Mouse (Mus musculus) thymus, postnatal 14 days (tissue): Measurements from ENCODE around the gene Mbd6.

ENCODE experiments used
- DNase-seq: peaks from one replicate; pipeline ENCODE4 v3.0.0; 2021

Gene Mbd6

DNA sequence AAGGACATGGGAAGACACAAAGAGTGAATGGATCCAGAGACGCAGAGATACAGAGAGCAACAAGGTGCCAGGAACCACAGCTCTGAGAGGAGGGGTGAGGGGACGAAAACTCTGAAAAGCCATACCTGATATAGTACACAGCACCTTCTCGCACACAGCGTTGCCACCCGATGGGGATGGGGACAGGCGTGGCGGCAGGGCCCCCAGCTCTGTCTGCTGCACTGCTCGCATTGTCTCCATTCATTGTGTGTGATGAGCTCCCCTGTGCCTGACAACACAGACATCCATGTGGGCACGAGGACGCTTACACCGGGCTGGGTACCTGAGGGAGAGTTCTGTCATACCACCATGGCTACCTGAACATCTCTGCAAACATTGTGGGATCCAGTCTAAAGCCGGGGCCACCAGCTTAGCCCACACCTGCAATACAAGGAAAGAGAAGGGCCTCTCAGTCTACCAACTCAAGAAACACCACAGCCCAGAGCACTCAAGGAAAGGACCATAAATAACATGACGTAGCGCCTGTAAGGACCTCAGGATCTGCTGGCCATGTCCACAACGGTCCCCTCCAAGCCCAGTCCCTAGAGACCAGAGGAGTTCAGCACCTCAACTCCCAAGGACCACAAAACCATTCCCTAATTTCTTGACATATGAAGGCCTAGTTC, 1.4 kb downstream of the Mbd6 start:
- DNase-seq: no peak

DNA sequence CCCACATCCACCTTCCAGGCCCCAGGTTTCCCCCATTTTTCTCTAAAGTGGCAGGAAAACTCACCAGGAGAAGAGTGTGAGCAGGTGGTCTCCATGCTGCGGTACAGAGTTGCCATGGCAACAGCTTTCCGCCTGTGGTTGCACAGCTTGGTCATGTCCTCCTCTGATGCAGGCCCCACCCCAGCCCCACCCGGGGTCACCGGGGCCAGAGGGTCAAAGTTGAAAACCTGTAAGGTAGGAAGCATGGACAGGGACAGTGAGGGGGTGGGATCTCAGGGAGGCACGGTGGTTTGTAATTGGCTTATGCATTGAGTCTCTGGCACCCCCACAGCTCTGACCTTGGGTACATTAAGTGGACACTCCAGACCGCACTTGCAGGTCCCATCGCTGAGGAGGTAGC, 2.1 kb downstream of the Mbd6 start:
- DNase-seq: no peak

DNA sequence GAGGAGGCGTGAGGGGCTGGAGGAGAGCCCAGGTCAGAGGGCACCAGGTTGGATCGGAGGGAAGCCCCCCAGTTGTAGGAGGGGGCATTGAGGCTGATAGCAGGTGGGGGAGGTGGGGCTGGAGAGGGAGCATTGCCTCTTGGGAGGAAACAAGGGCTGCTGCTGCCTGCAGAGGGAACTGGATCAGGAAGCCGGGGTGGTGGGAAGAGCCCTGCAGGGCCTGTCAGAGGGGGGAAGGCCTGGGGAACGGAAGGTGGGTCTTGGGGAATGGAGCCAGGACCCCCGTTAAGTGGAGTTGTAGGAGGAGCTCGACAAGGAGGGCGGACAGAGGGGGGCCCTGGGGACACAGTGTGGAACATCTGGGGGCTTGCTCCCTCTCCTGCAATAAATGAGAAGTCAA, 2.6 kb downstream of the Mbd6 start:
- DNase-seq: no peak

DNA sequence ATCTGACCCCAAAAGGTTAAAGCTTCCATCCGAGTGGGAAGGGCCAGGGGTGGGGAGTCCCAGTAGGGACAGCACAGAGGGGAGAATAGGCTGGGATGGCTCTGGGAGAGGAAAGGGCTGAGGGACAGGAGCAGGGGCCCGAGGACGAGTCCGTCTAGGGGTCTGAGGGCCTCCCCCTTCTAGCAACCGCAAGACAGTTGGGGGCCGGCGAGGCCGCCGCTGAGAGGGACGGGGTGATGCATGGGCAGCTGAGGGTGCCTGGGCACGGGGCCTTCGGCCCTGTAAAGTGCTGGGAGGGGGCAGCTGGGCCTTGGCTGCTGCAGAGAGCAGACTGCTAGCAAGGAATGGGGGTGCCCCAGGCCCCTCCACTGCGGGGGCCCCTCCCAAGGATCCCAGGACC, 3.2 kb downstream of the Mbd6 start:
- no peak for DNase-seq

DNA sequence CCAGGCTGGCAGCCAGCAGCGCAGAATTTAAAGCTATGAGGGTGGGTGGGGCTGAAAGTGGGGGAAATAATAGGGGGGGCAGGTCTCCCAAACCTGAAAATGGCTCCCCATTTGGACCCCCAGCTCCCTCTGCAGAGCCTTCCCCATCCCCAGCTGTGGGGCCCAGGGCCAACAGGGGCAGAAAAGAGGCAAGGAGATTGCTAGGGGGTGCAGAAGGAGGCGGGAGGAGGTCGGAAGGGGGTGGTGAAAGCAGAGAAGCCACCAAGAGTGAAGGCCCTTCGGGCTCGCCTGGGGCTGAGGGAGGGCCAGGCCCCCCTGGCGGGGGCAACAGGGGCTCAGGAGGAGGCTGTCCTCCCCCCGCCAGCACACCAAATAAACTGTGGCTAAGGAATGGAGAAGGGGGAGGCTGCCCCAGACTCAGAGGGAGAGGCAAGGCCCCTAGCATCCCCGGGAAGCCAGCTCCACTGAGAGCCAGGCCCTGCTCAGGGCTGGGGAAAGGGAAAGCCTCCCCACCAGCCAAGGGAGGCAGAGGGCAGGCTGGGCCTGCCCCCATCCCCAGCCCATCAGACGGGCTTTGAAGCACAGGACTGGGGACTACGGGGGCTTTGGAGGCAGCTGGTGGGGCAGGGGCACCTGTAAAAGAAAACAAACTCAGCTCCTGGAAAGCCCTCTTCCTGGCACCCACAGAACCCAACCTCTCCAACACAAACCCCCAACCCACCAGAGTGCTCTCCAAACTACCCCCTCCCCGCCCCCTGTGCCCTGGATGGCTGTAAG, 3.9 kb downstream of the Mbd6 start:
- DNase-seq: no peak

DNA sequence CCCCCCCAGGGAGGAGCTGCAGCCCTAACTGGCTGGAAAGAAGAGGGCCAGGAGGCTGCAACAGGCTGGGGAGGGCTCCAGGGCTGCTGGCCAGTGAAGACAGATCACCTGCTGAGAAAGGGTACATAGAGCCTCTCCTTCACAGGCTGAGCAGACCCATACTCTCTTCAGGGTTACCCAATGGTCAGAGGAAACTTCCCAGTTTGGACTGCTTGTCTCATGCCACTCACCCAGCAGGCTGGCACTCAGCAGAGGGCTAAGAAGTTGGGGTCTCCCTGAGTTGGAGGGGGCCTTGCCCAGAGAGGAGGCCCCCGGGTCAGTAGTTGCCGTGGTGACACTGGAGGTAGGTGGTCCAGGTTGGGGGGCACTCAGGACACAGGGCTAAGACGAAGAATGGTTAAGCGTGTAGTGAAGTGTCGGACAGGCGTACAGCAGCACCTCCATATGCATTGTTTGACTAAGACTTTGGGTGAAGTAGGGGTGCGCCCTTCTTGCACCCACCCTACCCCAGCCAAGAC, 4.7 kb downstream of the Mbd6 start:
- DNase-seq: no peak

DNA sequence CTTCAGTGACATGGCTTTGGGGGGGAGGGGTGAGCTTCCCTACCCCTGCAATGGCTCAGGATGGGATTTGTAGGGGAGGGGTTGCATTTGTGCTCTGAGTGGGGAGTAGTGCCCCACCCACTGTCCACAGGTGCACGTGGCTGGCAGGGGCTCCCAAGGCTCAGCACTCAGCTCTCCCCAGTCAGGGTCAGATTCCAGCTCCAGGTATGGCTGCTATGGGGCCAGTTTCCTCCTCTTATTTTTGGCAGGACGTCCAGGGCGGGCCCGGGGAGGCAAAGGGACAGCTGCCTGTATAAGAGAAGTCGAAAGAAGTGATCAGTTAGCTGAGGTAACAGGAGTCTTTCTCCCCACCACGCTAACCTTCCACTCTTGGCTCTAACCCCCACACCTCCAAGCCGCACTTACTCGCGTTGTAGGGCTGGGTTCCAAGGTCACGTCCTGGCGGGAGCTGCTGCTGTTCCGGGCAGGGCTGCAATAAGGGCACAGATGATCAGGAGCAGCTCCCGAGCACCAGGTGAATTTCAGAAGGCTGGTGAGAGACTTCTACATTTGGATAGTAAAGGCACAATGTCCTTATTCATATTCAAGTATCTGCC, 6.1 kb downstream of the Mbd6 start:
- no peak for DNase-seq

DNA sequence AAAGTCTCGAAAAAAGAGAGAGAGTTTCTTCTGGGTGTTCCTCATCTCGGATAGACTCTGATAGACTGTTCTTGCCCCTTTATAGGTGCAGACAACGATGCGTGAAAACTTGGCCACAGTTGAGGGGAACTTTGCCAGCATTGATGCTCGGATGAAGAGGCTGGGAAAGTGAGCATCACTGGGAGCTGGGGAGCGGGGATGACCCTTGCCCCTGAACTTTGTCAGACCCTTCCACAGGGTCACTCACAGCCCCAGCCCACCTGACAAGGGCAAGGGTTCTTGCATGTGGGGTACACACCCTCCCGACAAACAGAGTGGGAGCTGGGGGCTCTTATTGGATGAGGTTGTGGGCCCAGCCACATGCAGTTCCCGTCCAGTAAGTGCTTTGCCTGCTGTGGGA, 7.5 kb downstream of the Mbd6 start:
- DNase-seq: no peak

DNA sequence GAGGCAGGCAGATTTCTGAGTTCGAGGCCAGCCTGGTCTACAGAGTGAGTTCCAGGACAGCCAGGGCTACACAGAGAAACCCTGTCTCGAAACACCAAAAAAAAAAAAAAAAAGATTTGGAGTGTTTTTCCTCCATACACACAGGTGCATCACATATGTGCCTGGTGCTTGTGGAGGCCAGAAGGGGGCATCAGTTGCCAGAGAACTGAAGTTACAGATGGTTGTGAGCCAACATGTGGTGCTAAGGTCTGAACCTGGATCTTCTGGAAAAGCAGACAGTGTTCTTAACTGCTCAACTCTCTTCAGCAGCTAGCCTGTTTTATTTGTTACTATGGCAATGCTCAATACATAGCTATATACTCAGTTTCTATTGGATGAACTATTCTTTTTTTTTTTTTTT, 9.1 kb downstream of the Mbd6 start:
- no peak for DNase-seq

DNA sequence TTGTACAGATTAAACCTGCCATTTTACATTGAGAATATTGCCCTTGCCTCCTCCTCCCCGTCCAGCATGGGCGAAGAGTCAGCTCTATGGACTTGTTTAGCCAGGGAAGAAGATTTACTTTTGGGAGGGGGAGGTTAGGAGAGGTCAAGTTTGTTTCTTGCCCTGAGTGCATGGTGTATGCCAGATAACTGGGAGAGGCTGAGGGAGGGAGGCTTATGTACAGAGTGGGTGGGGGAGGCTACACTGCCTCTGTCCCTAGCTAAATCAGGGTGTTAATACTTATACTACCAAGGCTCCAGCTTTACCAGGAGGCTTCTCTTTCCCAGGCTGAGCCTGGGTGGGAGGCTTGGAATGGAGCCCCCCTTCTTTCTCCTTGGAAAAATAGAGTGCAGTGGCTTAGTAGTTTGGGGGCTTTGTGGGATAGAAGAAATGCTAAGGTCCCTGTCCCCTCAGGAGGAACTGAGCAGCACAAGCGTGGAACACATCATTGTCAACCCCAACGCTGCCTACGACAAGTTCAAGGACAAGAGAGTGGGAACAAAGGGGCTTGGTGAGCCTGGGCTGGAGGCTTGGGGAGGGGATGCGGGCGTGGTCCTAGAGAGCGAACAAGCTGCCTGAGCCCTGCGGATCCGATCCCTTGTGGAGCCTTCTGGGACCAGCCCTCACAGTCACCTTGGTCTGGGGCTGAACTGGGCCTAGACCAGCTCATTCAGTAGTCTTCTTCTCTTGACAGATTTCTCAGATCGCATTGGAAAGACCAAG, 14.4 kb downstream of the Mbd6 start:
- no peak for DNase-seq

DNA sequence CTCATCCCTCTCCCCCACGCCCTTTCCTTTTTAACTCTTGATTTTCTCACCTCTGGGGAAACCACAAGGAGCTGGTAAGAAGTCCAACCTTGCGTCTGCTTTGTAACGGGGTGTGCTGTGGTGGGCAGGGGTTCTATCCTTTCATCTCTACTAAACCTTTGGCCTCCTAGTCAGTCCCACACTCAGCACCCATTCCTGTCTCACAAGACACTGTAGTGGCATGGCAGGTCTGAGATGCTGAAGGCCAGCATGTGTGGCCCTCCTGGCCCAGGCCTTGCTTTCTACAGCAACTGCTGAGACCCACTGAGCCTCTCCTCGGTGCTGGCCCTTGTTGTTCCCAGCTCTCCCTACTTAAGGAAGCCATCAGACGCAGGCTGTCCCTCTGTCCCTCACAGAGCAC, 16.4 kb downstream of the Mbd6 start:
- no peak for DNase-seq

DNA sequence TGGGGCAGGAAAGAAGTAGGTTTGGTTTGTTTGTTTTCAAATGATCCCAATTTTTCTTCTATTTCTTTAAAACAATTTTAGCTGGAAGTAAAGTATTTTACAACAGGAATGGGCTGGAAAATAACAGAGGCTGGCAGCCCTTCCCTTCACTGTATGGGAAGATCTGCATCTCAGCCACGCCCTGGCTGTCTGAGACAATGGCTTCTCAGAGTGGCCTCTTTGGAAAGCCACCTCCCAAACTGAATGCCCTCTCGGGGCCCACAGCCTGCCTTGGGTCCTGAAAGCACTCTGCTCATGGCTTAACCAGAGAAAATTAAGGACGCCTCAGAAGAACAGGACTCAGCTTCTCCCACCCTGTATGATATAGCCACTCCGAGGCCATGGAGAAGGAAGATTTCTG, 18.9 kb downstream of the Mbd6 start:
- DNase-seq: no peak

DNA sequence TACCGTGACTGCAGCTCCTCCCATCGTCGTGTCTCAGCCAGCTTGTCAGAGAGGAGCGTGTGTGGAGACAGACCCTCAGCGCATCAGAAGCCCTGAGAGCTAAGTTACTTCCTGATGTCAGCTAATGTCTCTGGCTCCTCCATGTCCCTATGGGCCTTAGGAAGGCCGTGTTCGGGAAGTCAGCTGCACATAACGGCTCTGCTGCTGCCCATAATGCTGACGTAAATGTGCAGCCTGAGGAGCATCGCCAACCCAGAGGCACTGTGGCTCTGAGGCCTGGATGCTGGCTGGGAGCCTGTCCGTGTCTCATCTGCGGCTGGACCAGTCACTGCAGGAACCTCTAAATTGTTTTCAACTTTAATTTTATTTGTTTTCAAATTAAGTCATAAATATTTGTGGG, 19.8 kb downstream of the Mbd6 start:
- no peak for DNase-seq

DNA sequence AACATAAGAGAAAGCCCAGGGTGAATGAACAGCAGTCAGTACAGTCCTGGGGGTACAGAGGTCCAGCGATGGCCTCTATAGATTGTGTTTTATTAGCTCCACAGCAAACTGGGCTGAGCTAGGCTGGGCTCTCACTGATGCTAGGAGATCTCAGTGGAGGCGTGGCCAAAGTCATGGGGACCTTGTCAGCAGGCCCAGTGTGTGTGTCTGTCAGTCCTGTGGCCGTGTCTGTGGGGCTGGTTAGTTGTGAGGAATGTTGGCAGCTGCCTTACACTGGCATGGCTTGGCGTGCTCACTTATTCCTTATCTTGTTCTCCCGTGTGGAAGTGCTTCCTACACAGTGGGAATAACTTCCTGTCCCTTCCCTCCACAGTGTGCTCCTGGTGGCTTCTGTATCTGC, 20.4 kb downstream of the Mbd6 start:
- DNase-seq: no peak

DNA sequence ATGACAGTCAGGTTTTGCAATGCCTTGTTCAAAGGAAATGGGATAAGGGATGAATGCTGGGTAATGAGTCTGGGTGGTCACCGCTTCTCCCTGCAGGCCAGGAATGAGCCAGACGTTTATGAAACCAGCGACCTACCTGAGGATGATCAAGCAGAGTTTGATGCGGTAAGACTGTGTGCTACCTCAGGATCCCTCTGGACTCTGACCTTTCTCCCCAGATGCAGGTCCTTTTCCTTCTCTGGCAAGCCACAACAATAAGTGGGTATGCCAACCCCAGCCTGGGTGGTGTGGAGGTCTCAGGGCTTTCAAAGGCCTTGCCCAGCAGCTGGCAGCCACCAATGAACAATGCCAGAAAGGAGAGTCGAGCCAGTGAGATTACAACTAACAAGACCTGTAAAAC, 21.5 kb downstream of the Mbd6 start:
- no peak for DNase-seq

DNA sequence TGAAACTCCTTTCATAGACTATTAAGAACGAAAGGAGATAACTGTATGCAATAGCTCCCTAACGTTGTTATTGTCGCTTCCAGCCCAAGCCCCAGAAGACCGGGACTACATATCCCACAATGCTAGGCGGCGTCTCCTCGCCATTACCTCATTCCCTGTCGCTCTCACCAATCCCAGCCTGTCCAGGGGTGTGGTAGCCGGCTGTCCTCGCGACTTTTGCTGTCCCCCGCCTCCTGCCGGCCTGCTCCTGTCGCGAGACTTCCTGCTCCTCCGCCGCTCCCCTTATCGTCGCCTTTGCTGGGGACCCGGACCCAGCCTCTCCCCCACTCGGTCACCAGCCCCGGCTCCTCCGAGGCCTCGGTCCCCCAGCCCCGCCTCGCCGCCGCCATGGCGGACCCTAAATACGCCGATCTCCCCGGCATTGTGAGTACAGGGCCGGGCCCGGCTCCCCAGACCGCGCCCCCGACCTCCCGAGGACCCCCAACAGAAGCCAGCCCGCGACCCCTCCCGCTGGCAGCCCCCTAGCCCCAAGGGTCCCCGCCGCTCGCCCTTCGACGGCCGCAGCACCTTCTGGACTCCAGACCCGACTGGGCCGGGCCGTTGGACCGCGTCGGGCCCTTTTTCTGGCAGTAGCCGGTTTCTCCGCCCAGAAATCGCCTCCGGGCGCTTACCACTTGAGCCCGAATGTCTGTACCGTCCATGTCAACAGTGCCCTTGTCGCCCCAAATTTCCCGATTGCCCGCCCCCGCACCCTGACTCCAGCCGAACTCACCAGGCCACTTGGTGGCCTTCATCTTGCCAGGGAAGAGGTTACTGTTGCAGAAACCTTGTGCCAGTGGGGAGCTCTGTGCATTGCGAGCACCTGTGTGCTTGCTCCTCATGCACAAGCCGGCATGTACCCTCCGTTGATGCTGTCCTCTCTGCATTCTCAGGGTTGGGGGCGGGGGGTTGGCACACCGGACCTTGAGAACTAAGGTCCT, 22.4 kb downstream of the Mbd6 start, which contains the start of gene Dctn2:
Gene Dctn2, plus strand, starts transcription at position 257 of the 980 bp plus-strand sequence.
- DNase-seq: peak; percentile 90

DNA sequence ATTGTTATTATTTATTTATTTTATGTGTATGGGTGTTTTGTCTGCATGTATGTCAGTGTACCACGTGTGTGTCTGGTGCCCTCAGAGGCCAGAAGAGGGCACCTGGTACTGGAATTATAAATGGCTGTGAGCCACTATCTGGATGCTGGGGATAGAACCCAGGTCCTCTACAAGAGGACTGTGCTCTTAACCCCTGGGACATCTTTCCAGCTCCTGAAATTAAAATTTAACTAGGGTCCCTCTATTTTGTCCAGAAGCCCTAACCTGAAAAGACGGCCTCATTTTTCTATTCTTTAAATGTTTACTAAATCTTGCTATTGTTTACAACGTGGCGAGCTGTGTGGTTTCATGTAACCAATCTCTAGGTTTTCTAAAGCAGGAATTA, 23.1 kb downstream of the Mbd6 start:
- DNase-seq: peak; percentile 50

DNA sequence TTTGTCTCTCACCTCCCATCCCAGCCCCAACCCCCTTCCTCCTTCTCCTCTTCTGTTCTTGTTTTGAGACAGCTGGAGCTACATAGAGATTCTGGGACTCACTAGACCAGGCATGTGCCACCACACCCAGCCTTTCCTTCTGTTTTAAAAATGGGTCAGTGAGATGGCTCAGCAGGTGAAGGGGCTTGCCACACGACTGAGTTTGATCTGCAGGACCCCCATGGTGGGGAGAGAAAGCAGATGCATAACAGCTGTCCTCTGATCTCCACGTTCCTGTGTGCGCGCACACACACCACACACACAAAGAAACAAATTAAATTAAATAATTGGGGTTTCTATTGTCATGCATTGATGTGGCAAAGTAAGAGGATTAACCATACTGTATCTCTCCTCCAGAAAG, 23.8 kb downstream of the Mbd6 start:
- DNase-seq: no peak

DNA sequence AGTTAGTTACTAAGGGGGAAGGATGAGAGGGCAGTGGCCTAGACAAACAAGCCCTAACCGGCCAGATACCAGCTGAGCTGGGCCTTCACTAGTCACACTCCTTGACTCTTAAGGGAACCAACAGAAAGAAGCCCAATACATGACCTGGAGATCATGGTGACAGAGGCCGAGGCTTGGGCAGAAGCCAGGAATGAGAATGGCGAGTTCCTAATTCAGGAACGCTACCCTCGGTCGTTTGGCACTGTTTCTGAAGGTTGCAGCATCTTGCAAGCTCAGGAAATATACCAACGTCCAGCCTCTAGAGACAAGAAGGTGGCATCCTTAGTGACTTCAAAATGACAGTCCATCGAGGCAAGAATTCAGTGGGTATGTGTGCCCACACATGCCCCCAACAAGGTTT, 24.5 kb downstream of the Mbd6 start:
- DNase-seq: no peak

DNA sequence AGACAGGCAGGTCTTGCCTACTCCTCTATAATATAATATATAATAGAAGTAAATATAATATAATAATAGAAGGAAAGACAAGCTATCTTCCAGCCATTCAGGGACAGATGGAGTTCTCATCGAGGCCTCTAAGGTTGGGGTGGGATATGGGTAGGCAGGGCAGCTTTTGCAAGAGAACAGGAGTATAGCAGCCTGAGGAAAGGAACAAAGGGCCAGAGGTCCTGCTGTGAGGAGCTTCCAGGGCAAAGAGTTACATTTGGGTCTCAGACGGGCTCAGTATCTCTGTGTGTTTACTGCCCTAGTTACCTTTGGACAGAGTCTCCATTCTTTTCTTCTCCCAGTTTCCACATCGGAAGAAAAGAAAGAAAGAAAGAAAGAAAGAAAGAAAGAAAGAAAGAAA, 25.2 kb downstream of the Mbd6 start:
- DNase-seq: no peak

DNA sequence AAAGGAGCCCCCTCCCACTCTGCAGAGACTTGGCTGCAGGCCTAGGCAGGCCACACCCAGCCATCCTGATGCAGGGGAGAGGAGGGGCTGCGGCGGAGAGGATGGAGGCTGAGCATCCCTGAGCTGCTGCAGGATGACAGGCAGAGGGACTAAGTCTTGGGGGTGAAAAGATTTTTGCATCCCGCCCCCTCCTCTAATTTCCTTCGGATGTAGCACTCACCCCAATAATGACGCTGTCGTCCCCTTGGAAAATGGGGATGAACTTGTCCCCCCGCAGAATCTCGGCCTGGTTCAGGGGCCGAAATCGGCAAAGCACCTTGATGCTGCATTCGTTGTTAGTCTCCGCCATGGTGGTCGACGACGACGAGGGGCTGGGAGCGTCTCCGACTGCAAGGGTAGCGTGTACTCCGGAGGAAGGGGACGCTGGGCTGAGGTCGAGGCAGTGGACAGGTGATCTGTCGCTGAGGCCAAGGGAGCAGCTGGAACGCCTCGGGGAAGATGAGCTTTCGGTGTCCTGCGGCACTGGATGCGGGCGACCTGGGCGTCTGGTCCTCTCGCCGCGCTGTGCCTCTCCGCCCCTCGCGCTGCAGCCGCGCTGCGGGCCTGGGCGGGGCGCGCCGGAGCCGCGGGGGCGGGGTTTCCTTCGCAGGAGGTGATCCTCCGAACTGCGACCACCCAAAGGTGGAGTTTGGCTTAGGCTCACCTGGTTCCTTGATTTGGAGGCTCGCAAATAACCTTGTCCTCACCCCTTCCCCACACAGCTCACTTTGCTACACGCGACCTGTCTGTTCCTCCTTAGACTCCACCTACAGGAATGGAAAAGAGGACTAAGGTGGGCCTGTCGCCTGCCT, 26.0 kb downstream of the Mbd6 start, which contains the start of gene Kif5a:
Gene Kif5a, minus strand, starts transcription at position 801 of the 851 bp plus-strand sequence.
- peak; percentile 66 for DNase-seq
